Mouse (Mus musculus) erythroid progenitor cell, adult 5-6 weeks (primary cell): ENCODE results near the gene Pde2a. TPM values are rescaled to one million over a fixed set of nuclear protein-coding genes. Genes with fewer than 3 reads are reported as not detected.

ENCODE experiments used
- ATAC-seq: replicated peaks from 2 replicates; pipeline ENCODE4 v1.8.0; 2016; ENCODE audit warnings: moderate number of reproducible peaks, mild to moderate bottlenecking, moderate TSS enrichment, inconsistent platforms; ENCODE audit not compliant: poor library complexity, low FRiP score, severe bottlenecking
- total RNA-seq, 2 experiments: library from RNA; stranded (forward) in 1 of 2; stranded (reverse) in 1 of 2; fragments of 150-400 nt in 1 of 2; fragments of 186-747, 209-891 nt in 1 of 2; gene quantifications; 2 replicates each; pipeline versions ENCODE4 v1.2.3 to v1.2.4; 2015 to 2017; ENCODE audit warnings: low replicate concordance in 2 of 2

Pde2a gene
- total RNA-seq, 2 experiments from 2014 or later: 1.7 to 17.2 TPM

DNA sequence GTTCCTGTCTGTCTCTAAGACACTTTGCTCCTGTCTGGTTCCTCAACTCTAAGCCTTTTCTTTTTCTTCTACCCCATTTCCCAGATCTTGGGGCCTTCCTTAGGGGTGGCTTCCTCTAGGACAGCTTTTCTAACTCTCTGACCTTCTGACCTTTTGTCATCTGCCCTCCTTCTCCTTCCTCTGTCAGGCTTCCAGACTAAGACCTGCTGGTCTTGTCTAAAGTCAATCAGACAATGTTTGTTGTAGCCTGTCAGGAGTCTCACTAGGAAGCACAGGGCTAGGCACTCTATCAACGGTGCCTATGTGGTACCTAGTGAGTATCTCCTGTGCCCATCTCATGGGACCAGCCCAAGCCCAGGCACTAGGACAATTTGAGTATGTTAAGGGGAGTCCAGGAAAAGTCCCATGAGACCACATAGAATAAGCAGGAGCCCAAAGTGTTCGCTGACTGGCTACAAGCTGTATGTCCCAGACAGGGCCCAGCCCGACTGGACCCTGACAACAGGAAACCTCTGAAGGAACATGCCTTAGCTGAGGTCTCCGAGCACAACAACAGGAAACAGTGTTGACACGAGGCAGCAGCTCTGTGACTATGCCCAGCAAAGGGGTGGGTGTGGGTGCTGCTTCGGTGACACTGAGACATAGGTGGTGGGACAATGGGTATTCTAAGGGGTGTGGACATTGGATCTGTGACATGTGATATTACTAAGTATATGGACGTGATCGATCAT is 44.5 kb downstream of the Pde2a start:
- no peak for ATAC-seq

DNA sequence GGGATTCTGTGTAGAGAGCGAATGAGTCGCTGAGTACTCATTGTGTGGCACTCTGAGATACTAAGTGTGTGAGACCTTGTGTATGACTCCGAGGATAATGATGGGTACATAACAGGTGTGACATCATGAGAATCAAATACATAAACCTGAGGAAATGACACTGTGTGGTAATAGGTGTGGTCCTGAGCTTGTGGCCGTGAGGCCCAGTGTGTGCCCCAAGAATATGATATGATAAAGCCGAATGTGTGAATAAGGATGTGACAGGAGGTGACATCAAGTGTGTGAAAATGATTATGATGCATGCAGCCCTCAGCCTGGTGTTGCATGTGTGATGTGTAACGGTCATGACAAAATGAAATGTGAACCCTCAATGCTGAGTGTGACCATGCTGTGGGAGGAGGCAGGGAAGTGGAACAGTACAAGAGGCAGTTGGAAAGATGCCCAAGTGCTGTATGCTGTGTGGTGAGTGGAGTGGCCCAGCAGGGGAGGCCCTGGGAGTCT is 45.1 kb downstream of the Pde2a start:
- ATAC-seq: no peak

GRCm38 (mm10) chr7:101471423-101471822 is 49.9 kb downstream of the Pde2a start:
- no peak for ATAC-seq

DNA sequence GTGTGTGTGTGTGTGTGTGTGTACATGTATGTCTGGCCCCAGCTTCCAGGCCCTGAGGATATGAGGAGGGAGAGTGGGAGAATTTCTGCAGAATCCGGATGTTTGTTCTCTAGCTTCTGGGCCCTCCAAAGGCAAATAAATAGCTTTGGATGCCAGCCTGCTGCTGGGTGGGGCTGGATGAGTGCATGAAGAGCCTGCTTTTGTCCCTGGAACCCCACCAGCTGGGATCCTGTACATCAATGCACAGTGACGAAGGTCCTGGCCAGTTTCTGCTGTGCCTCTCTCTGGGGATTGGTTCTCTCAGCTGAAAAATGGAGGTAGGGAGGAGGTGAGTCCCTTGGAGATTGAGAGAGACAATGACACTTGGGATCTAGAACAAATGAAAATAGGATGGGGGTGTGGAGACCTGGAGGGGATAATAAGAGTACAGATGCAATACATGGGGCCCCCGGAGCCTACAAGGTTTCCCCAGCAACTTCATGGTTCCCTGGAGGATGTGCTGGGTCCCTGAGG is 50.5 kb downstream of the Pde2a start:
- ATAC-seq: no peak

- no peak for ATAC-seq
Measured at GRCm38 (mm10) chr7:101472598-101473558, 51.4 kb downstream of the Pde2a start.

GRCm38 (mm10) chr7:101474399-101474811 is 52.9 kb downstream of the Pde2a start:
- no peak for ATAC-seq

GRCm38 (mm10) chr7:101476028-101476427 is 54.5 kb downstream of the Pde2a start:
- no peak for ATAC-seq

- no peak for ATAC-seq
Measured at GRCm38 (mm10) chr7:101476493-101476892, 55.0 kb downstream of the Pde2a start.

DNA sequence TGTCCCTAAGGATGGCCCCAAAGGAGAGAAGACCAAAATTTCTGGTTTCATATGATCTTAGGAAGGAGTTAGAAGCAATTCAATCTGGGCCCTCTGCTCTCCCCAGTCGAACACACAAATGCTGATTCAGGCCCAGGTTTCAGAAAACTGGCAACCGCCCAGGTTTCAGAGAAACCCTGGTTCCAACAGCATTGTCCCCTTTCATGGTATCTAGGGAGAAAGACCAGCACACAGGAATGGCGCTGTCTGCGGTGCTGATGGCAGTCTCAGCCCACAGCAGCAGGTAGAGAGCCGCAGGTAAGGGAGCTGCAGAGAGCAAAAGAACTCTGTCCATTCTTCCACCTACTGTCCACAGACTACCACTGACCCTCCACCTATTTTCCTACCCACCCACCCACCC is 55.7 kb downstream of the Pde2a start:
- ATAC-seq: no peak

DNA sequence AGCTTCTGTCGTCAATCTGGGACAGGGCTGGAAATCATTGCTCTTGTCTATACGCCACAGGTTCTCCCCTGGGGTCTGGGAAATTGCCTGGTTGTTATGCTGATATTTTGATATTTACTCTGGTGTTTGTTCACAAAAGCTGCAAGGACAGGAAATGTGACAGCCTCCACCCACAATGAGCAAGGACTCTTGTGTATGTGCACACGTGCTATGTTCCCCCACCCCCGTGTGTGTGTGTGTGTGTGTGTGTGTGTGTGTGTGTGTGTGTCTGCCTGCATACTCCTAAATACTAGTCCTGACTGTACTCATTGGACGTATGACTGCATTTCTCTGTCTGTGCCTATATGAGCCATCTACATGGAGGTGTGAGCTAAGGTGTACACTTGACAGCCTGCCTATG is 56.6 kb downstream of the Pde2a start:
- no peak for ATAC-seq

DNA sequence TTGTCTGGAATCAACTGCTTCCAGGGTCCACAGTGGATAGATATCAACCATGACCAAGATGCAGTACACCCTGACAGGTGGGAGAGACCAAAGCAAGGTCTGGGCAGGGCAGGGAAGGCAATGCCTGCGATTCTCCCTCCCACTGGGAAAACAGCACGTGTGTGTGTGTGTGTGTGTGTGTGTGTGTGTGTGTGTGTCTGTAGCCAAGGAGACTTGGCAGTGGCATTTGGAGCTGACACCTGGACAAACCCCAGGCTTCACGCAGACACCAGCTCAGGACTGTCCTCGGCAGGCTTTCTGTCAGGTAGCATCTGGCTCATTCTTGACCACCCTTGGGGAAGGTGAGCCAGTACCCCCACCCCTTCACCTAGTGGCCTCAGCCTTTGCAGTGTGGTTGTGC is 58.4 kb downstream of the Pde2a start:
- no peak for ATAC-seq

DNA sequence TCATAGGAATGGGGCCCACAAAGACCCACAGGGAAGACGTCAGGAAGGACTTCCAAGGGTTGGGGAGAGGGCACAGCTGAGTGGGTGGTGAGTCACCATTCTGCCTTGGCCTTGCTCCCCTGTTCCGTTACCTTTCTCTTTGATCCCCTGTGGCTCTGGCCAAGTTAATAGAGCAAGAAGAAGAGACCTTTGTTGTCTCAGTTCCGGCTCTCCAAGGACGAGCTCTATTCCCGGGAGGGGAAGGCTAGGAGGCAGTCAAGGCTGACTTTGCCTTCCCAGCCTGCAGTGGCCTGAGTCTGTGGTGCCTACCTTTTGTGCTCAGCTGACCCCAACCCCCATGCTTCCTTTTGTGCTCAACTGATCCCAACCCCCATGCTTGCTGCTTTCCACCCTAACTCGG is 59.2 kb downstream of the Pde2a start:
- ATAC-seq: no peak

DNA sequence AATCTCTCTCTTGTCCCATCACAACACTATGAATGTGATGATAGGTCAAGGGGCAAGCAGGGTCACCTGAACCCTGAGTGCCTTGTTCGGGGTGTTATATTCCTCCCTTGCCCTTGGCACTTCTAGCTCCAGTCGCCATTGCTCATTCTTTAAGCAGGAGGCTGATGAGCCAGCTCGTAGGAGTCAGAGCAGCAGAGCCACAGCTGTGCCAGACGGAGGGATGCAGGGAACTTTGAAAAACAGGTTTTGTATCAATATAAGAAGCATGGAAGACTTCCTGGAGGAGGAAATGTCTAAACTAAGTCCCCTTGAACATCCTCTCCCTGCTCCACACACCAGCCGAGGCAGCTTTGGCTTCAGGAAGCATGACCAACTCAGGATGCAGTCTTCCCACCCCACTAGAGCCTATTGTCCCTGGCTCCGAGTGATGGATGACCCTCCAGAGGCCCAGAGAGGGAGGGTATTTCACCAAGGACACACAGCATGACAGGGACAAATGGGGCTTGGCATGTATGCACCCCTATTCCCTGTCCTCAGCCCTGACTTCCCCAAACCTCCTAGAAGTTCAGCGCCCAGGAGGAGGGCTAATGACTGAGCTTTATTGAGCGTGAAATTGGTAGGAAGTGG is 60.5 kb downstream of the Pde2a start:
- ATAC-seq: no peak

DNA sequence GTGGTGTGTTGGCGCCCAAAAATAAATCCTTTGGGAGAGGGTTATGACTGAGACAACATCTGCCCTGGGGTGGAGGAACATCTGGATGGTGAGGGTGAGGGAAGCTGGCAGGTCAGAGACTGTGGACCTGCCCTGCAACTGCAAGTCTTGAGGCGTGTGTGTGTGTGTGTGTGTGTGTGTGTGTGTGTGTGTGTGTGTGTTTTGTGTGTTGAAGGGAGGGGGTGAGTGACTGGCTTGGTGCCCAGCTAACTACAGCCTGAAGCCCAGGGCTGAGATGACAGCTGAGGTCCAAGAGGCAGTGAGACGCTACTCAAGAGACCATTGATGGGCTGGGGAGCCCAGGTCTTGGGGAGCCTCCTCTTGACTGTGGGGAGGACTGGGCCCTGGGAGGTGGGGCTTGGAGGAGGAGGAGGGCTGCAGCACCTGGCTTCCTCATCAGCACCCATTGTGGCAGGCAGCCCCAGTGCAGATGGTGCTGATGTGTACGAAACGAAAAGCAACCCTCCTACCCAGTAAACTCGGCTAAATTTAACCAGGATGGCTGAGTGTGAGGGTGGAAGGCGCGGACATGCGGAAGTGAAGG is 61.1 kb downstream of the Pde2a start:
- ATAC-seq: no peak

DNA sequence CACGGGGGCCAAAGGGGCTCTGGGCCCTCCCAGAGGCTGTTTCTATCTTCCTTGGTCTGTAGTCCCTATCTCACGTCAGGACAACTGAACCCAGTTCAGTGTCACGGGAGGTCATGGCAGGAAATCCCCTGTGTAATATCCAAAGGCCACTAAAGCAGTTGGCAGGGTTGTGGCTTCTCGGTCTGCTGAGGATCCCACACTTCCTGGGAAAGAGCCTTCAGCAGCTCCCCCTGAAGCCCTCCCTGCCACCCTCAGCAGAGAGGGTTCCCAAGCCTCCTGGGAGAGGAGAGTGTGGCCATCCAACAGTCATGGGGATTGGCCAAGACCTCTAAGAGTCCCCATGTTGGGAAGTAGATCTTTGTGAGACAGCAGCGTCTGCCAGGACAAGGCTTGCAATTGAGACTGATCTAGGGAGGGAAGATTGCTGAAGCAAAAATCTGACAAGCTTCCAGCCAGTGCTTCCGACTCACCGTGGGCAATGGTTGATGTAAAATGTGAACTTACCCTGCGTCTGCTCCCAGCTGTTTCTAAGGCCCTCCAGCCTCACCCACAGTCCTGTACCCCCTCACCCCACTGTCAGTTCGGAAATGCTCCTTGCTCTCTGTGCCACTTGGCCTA is 62.1 kb downstream of the Pde2a start:
- no peak for ATAC-seq

- ATAC-seq: no peak
Measured at GRCm38 (mm10) chr7:101487102-101487501, 65.6 kb downstream of the Pde2a start.

- no peak for ATAC-seq
Measured at GRCm38 (mm10) chr7:101490952-101491351, 69.5 kb downstream of the Pde2a start.

DNA sequence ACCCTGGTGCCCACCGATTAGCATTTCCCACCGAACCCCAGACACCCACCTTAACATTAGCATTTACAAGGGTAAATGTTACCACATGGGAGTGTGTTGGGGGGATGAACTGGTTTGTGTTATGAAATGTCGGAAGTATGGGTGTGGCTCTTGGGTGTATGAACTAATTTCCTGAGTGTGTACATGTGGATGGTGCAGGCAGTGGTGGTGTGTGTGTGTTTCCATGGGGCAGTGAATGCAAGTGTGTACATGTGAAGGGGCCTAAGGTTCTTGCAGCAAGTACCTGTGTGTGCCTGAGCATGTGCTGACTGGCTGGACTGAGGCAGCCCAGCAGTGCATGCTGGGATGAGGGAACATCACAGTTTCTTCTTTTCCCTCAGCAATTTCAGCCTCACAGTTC is 76.9 kb downstream of the Pde2a start:
- ATAC-seq: no peak

GRCm38 (mm10) chr7:101499251-101499650 is 77.8 kb downstream of the Pde2a start:
- ATAC-seq: no peak
